Mouse (Mus musculus) lung, postnatal 0 days (tissue): Measurements from ENCODE around the gene Mrpl49. TPM values are rescaled to one million over a fixed set of nuclear protein-coding genes. Genes with fewer than 3 reads are reported as not detected.

Experiments used
- ATAC-seq: fragments of 200-750 bp; cut with Nextera tagmentation; 2 replicates; pipeline ENCODE4 v1.8.0; 2017; ENCODE audit warnings: moderate library complexity
- DNase-seq: peaks from one replicate; pipeline ENCODE4 v3.0.0-alpha.2; 2016; ENCODE audit warnings: low spot score
- H3K27ac ChIP-seq: fragments of 300-500 bp; sonication (generic); 2 replicates; pipeline ENCODE4 v1.5.1; 2014; ENCODE audit warnings: antibody characterized with exemption, mild to moderate bottlenecking, low read length, mixed read lengths
- H3K27me3 ChIP-seq: fragments of 300-500 bp; sonication (generic); replicated peaks from 2 replicates; pipeline ENCODE4 v1.6.1; 2014; ENCODE audit warnings: low read length, mixed read lengths; ENCODE audit not compliant: insufficient read depth
- H3K36me3 ChIP-seq: fragments of 300-500 bp; sonication (generic); 2 replicates; pipeline ENCODE4 v1.6.1; 2014; ENCODE audit warnings: low read length, mixed read lengths; ENCODE audit not compliant: insufficient read depth
- H3K4me1 ChIP-seq: fragments of 300-500 bp; sonication (generic); 2 replicates; pipeline ENCODE4 v1.6.1; 2014; ENCODE audit warnings: antibody characterized with exemption, low read depth, low read length, mixed read lengths; ENCODE audit not compliant: insufficient read depth
- H3K4me2 ChIP-seq: fragments of 300-500 bp; sonication (generic); replicated peaks from 2 replicates; pipeline ENCODE4 v1.6.1; 2014; ENCODE audit warnings: low read depth, mild to moderate bottlenecking, low read length, moderate library complexity, mixed read lengths
- H3K4me3 ChIP-seq: fragments of 300-500 bp; sonication (generic); 2 replicates; pipeline ENCODE4 v1.5.1; 2014; ENCODE audit warnings: low read depth, low read length
- H3K9ac ChIP-seq: fragments of 300-500 bp; sonication (generic); replicated peaks from 2 replicates; pipeline ENCODE4 v1.6.1; 2014; ENCODE audit warnings: low read depth, mild to moderate bottlenecking
- H3K9me3 ChIP-seq: fragments of 300-500 bp; sonication (generic); 2 replicates; pipeline ENCODE4 v1.6.1; 2016; ENCODE audit warnings: low read length, mixed read lengths
- CTCF ChIP-seq: IDR thresholded peaks from 2 replicates; pipeline ENCODE4 v1.5.1; 2016; ENCODE audit warnings: antibody characterized with exemption, mild to moderate bottlenecking
- EP300 ChIP-seq: IDR thresholded peaks from 2 replicates; pipeline ENCODE4 v1.6.1; 2016; ENCODE audit warnings: antibody characterized with exemption, mild to moderate bottlenecking, control low read depth
- WGBS: fragments of 180-500 bp; shearing (Covaris S2); extraction: QIAGEN DNeasy Blood & Tissue Kit; methylation state at CpG from one replicate; pipeline ENCODE4 v1.1.7; 2014; 5-methylcytosine and 5-hydroxymethylcytosine counted together
- polyA plus RNA-seq: library from polyadenylated mRNA; unstranded; fragments of >200 nt; fragmentation: Nextera tagmentation; extraction: Ambion mirVana; gene quantifications from 2 replicates; pipeline ENCODE4 v1.2.1, GENCODE M21; 2015

Mrpl49 gene
- polyA plus RNA-seq, 1 experiment from 2014 or later, result 37.6 TPM

- no peaks in the 10 kb centered on the region for H3K27me3 ChIP-seq
- no peaks in the 10 kb centered on the region for H3K9me3 ChIP-seq
- H3K4me3 ChIP-seq, result peak within 1 kb of the TSS; percentile 69
- peak; percentile 96 for DNase-seq
- 0 out of 2 replicates have a peak, but pooled peaks have one; percentile 39 for TF ChIP-seq EP300
- no peak for TF ChIP-seq CTCF
- peak; percentile 93 for ATAC-seq
- peak within 1 kb of the TSS; percentile 81 for H3K27ac ChIP-seq
- 1% methylated on average over 33 of the region's 33 CpGs for WGBS
- peaks cover 16% of the 10 kb centered on the region; the same call in 1 of the 2 replicates for H3K36me3 ChIP-seq
- peak within 1 kb of the TSS; percentile 64 for H3K9ac ChIP-seq
- H3K4me2 ChIP-seq, result peak within 1 kb of the TSS; percentile 57
- H3K4me1 ChIP-seq, result peaks cover 8% of the 10 kb centered on the region; the same call in 1 of the 2 replicates
Measured at GRCm38 (mm10) chr19:6076564-6077393, 19.2 kb upstream of the Mrpl49 start, which contains the start of gene Vps51. Gene Vps51 (minus strand): TSS chr19:6077231.

- Histone ChIP-seq H3K4me1 (peaks cover 8% of the 10 kb centered on the region; the same call in 1 of the 2 replicates), H3K36me3 (peaks cover 12% of the 10 kb centered on the region; the same call in 1 of the 2 replicates), H3K27me3 (no peaks in the 10 kb centered on the region), H3K4me3 (no peak overlapping the region), H3K9ac (no peak overlapping the region), H3K4me2 (no peak overlapping the region), H3K27ac (no peak overlapping the region), H3K9me3 (no peaks in the 10 kb centered on the region)
- TF ChIP-seq EP300 (no peak), CTCF (no peak)
- ATAC-seq (no peak), DNase-seq (no peak)
- 89% methylated on average over 5 of the region's 5 CpGs for WGBS
Measured at GRCm38 (mm10) chr19:6073889-6074288, 16.3 kb upstream of the Mrpl49 start.

- no peak for ATAC-seq
- no peaks in the 10 kb centered on the region for H3K27me3 ChIP-seq
- 91% methylated on average over 19 of the region's 19 CpGs for WGBS
Measured at GRCm38 (mm10) chr19:6071261-6071660, 13.7 kb upstream of the Mrpl49 start.

DNA sequence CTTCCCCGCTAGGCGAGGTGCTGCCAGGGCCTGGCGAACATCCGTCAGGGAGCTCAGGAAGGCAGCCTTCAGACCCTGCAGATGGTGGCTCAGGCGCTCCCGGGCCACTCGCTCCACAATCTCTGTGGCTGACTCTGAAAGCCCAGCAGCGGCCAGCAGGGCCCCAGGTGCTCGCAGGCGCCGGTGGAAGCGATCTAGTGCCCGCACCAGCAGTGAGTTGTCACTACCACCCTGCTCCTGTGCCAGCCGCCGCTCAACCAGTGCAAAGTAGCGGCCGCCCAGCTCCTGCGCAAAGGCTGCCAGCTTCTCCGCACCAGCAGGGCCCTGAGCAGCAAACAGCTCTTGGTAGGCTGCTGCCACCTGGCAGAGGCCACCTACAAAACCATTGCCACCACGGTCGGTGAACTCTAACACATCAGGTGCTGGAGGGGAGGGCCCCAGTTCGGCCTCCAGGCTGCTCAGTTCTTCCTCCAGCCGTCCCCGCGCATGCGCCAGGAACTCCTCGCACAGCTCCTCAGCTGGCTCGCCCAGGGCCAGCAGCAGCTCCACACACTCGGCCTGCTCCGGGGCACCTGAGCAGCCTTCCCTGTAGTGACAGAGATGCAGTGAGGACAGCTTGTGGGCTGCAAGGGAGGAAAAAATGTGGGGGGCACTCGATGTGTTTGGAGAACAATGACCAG, 13.1 kb upstream of the Mrpl49 start:
- DNase-seq (no peak), ATAC-seq (no peak)
- Histone ChIP-seq H3K4me2 (no peak overlapping the region), H3K4me1 (peaks cover 11% of the 10 kb centered on the region), H3K27ac (no peak overlapping the region), H3K9ac (no peak overlapping the region), H3K9me3 (no peaks in the 10 kb centered on the region), H3K27me3 (no peaks in the 10 kb centered on the region), H3K36me3 (peaks cover 12% of the 10 kb centered on the region; the same call in 1 of the 2 replicates), H3K4me3 (no peak overlapping the region)
- WGBS, result 87% methylated on average over 31 of the region's 31 CpGs
- TF ChIP-seq EP300 (no peak), CTCF (no peak)

More at GRCm38 (mm10) chr19:6071261-6071660, 13.7 kb upstream of the Mrpl49 start:
- H3K4me1 ChIP-seq, result peaks cover 16% of the 10 kb centered on the region
- H3K36me3 ChIP-seq, result peaks cover 12% of the 10 kb centered on the region; the same call in 1 of the 2 replicates
- no peak overlapping the region for H3K4me2 ChIP-seq
- DNase-seq, result no peak
- TF ChIP-seq EP300 (no peak), CTCF (no peak)
- H3K9ac ChIP-seq, result no peak overlapping the region
- H3K9me3 ChIP-seq, result no peaks in the 10 kb centered on the region
- H3K27ac ChIP-seq, result no peak overlapping the region
- H3K4me3 ChIP-seq, result no peak overlapping the region

GRCm38 (mm10) chr19:6069851-6070250, 12.3 kb upstream of the Mrpl49 start:
- Histone ChIP-seq H3K27me3 (no peaks in the 10 kb centered on the region), H3K9me3 (no peaks in the 10 kb centered on the region), H3K9ac (no peak overlapping the region), H3K27ac (no peak overlapping the region), H3K4me2 (no peak overlapping the region), H3K4me3 (no peak overlapping the region), H3K36me3 (peaks cover 12% of the 10 kb centered on the region; the same call in 1 of the 2 replicates), H3K4me1 (peaks cover 11% of the 10 kb centered on the region)
- TF ChIP-seq CTCF, result no peak
- no peak for TF ChIP-seq EP300
- no peak for DNase-seq
- WGBS, result 89% methylated on average over 10 of the region's 10 CpGs
- ATAC-seq, result no peak

DNA sequence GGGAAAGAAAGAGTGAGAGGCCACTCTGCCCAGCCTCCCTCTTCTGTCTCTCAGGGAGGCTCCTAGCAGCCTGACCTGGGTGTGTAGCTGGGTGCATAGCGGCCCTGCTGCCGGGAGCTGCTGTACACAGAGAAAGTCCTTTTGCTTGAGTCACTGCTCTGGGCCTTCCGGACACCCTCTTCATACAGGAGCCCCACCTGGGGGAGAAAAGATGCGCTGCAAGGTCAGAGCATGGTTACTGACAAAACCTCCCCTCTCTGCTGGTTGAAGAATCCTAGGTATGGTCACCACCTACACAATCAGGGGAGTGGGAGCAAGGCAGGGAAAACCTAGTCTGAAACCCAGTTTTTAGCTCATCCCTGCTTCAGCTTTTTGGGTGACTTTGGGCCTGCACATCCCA, 11.4 kb upstream of the Mrpl49 start:
- 69% methylated on average over 4 of the region's 4 CpGs for WGBS
- DNase-seq (no peak), ATAC-seq (no peak)
- Histone ChIP-seq H3K9me3 (no peaks in the 10 kb centered on the region), H3K27ac (no peak overlapping the region), H3K4me2 (no peak overlapping the region), H3K36me3 (peaks cover 12% of the 10 kb centered on the region; the same call in 1 of the 2 replicates), H3K4me3 (no peak overlapping the region), H3K27me3 (no peaks in the 10 kb centered on the region), H3K4me1 (peaks cover 11% of the 10 kb centered on the region), H3K9ac (no peak overlapping the region)
- TF ChIP-seq CTCF (no peak), EP300 (no peak)
